Mouse (Mus musculus): Measurements from ENCODE around the gene Sppl3. TPM values are rescaled to one million over a fixed set of nuclear protein-coding genes. Genes with fewer than 3 reads are reported as not detected.

The Sppl3 gene
- total and polyA plus RNA-seq, 3 experiments: 14.3 to 29.2 (median 14.9) TPM

- Histone ChIP-seq H3K79me2 (replicated peaks; ENCODE audit: control insufficient read depth, extremely low read depth, insufficient read depth, poor library complexity, severe bottlenecking) (peaks cover 17% of the 10 kb centered on the region), H3K27me3 (replicated peaks) (no peaks in the 10 kb centered on the region), H3K9me3 (replicated peaks; ENCODE audit: low read length) (peaks cover 3% of the 10 kb centered on the region), H3K4me3 (replicated peaks in 1 of 3; ENCODE audit: low read depth in 2 of 3, low read length in 2 of 3, poor library complexity in 1 of 3) (no peak overlapping the region), H3K36me3 (replicated peaks in 1 of 2; ENCODE audit: control insufficient read depth in 1 of 2, insufficient read depth in 1 of 2, low read length in 1 of 2) (peaks cover 2 to 29% of the 10 kb centered on the region in 2 experiments), H3K4me1 (ENCODE audit: control insufficient read depth in 1 of 2, insufficient read depth in 2 of 2) (peaks cover 3 to 51% of the 10 kb centered on the region in 2 experiments; a peak in 3 of 4 replicates), H3K4me2 (ENCODE audit: insufficient read depth, low read depth, poor library complexity, severe bottlenecking) (no peak overlapping the region), H3K27ac (ENCODE audit: insufficient read depth, low read depth) (no peak overlapping the region), H3K9ac (ENCODE audit: insufficient read depth, low read depth) (no peak overlapping the region)
- in situ Hi-C loops (cut with MboI; ENCODE audit: low pct_ligation_motif_present, low pct_unique_long_range_greater_than_20kb, low sequenced_read_pairs) (no loop called here), dilution Hi-C loops (cut with MboI; ENCODE audit: extremely low pct_ligation_motif_present, extremely low pct_unique_long_range_greater_than_20kb, low sequenced_read_pairs) (no loop called here)
- no peak for DNase-seq (ENCODE audit: extremely low read depth)
- TF ChIP-seq E2F4 (IDR thresholded peaks at IDR 0.05; ENCODE audit: insufficient replicate concordance, low read depth, low read length) (no peak), JUN (IDR thresholded peaks at IDR 0.05; ENCODE audit: insufficient read depth, low read depth, low read length) (no peak)
These were observed 32.7 kb downstream of the Sppl3 start for GRCm38 (mm10) chr5:115043626-115044025.

DNA sequence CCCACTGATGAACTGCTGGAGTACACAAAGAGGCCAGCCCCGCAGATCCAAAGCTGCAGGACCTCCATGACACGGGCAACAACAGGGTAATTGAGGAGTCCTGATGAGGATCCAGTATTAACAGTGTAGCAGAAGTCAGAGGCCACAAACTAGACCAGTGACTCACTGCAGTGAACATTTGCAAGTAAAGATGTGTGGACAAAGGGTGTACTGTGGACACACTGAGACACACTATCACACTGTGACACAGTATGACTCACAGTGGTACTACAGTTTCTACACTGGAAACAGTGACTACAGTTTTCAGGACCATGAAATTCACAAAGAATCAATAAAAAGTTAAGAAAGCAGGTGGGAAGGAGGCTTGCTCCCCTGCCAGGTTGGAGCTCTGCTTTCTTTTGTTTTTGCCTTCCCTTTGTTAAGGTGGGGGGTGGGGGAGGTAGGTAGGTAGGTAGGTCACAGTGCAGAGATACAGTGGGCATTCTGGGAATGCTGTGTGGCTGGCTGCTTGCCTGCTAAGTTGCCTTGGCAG lies 34.3 kb downstream of the Sppl3 start:
- no peak overlapping the region for H3K9ac ChIP-seq (ENCODE audit: insufficient read depth, low read depth)
- H3K4me1 ChIP-seq (ENCODE audit: control insufficient read depth in 1 of 2, insufficient read depth in 2 of 2): peaks cover 3 to 48% of the 10 kb centered on the region in 2 experiments; a peak in 3 of 4 replicates
- H3K36me3 ChIP-seq (replicated peaks in 1 of 2; ENCODE audit: control insufficient read depth in 1 of 2, insufficient read depth in 1 of 2, low read length in 1 of 2): peaks cover 2 to 30% of the 10 kb centered on the region in 2 experiments
- no peaks in the 10 kb centered on the region for H3K27me3 ChIP-seq (replicated peaks)
- no peak overlapping the region for H3K4me3 ChIP-seq (replicated peaks in 1 of 3; ENCODE audit: low read depth in 2 of 3, low read length in 2 of 3, poor library complexity in 1 of 3)
- TF ChIP-seq MXI1 (IDR thresholded peaks at IDR 0.05; ENCODE audit: low read depth, low read length): no peak
- no peak for TF ChIP-seq ETS1 (conservative IDR thresholded peaks at IDR 0.05; ENCODE audit: low read depth, low read length)
- TF ChIP-seq KAT2A (IDR thresholded peaks at IDR 0.05; ENCODE audit: insufficient replicate concordance, low read length): no peak
- TF ChIP-seq JUN (IDR thresholded peaks at IDR 0.05; ENCODE audit: insufficient read depth, low read depth, low read length): no peak
- no peak for TF ChIP-seq NELFE (IDR thresholded peaks at IDR 0.05; ENCODE audit: low read depth, low read length)
- no peak for TF ChIP-seq MAFK (IDR thresholded peaks at IDR 0.05; ENCODE audit: insufficient replicate concordance, low read length)
- TF ChIP-seq E2F4 (IDR thresholded peaks at IDR 0.05; ENCODE audit: insufficient replicate concordance, low read depth, low read length): no peak
- TF ChIP-seq ZKSCAN1 (IDR thresholded peaks at IDR 0.05; ENCODE audit: borderline replicate concordance, low read depth, low read length): no peak
- dilution Hi-C loops (cut with MboI; ENCODE audit: extremely low pct_ligation_motif_present, extremely low pct_unique_long_range_greater_than_20kb, low sequenced_read_pairs) (no loop called here), in situ Hi-C loops (cut with MboI; ENCODE audit: low pct_ligation_motif_present, low pct_unique_long_range_greater_than_20kb, low sequenced_read_pairs) (no loop called here)
- DNase-seq (ENCODE audit: extremely low read depth): no peak
- H3K79me2 ChIP-seq (replicated peaks; ENCODE audit: control insufficient read depth, extremely low read depth, insufficient read depth, poor library complexity, severe bottlenecking): peaks cover 24% of the 10 kb centered on the region
- H3K4me2 ChIP-seq (ENCODE audit: insufficient read depth, low read depth, poor library complexity, severe bottlenecking): no peak overlapping the region
- no peak overlapping the region for H3K27ac ChIP-seq (ENCODE audit: insufficient read depth, low read depth)
- H3K9me3 ChIP-seq (replicated peaks; ENCODE audit: low read length): peaks cover 3% of the 10 kb centered on the region

DNA sequence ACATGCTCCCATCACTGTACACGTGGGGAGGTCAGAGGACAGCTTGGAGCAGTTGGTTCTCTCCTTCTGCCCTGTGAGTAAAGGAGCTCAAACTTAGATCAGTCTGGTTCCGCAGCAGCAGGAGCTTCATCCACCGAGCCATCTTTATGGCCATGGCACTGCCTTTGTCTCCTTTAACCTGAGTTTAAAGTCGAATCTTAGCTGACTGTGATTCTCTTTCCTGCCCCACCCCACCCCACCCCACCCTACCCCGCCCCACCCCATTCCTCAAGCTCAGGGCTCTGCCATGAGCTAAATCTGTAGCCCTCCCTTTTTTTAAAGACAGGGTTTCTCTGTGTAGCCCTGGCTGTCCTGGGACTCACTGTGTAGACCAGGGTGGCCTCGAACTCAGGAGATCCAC lies 38.8 kb downstream of the Sppl3 start:
- Histone ChIP-seq H3K79me2 (replicated peaks; ENCODE audit: control insufficient read depth, extremely low read depth, insufficient read depth, poor library complexity, severe bottlenecking) (peaks cover 21% of the 10 kb centered on the region), H3K36me3 (replicated peaks in 1 of 2; ENCODE audit: control insufficient read depth in 1 of 2, insufficient read depth in 1 of 2, low read length in 1 of 2) (peaks cover 2 to 33% of the 10 kb centered on the region in 2 experiments), H3K4me3 (replicated peaks in 1 of 3; ENCODE audit: low read depth in 2 of 3, low read length in 2 of 3, poor library complexity in 1 of 3) (no peak overlapping the region), H3K4me1 (ENCODE audit: control insufficient read depth in 1 of 2, insufficient read depth in 2 of 2) (peaks cover 3 to 47% of the 10 kb centered on the region in 2 experiments; a peak in 3 of 4 replicates), H3K9ac (ENCODE audit: insufficient read depth, low read depth) (no peak overlapping the region), H3K27me3 (replicated peaks) (no peaks in the 10 kb centered on the region), H3K4me2 (ENCODE audit: insufficient read depth, low read depth, poor library complexity, severe bottlenecking) (no peak overlapping the region), H3K9me3 (replicated peaks; ENCODE audit: low read length) (no peaks in the 10 kb centered on the region), H3K27ac (ENCODE audit: insufficient read depth, low read depth) (no peak overlapping the region)
- TF ChIP-seq RCOR1 (conservative IDR thresholded peaks at IDR 0.05; ENCODE audit: low read depth, low read length) (no peak), ZMIZ1 (IDR thresholded peaks at IDR 0.05; ENCODE audit: low read depth, low read length) (no peak), JUND (conservative IDR thresholded peaks at IDR 0.05; ENCODE audit: low read depth, low read length) (no peak), USF2 (conservative IDR thresholded peaks at IDR 0.05; ENCODE audit: low read depth, low read length) (no peak), MAZ (IDR thresholded peaks at IDR 0.05; ENCODE audit: low read depth, low read length) (no peak), HCFC1 (IDR thresholded peaks at IDR 0.05; ENCODE audit: low read depth, low read length) (no peak), UBTF (IDR thresholded peaks at IDR 0.05; ENCODE audit: low read depth, low read length) (no peak), POLR2A (IDR thresholded peaks at IDR 0.05; ENCODE audit: low read depth, low read length) (no peak), SIN3A (IDR thresholded peaks at IDR 0.05; ENCODE audit: low read length) (no peak), KAT2A (IDR thresholded peaks at IDR 0.05; ENCODE audit: insufficient replicate concordance, low read length) (no peak), CTCF (conservative IDR thresholded peaks at IDR 0.05 in 1 of 2, IDR thresholded peaks at IDR 0.05 in 1 of 2; ENCODE audit: low read depth in 2 of 2, low read length in 2 of 2) (no peak), BHLHE40 (IDR thresholded peaks at IDR 0.05; ENCODE audit: low read depth, low read length) (no peak), ZC3H11A (IDR thresholded peaks at IDR 0.05; ENCODE audit: low read depth, low read length) (no peak), ETS1 (conservative IDR thresholded peaks at IDR 0.05; ENCODE audit: low read depth, low read length) (no peak), NELFE (IDR thresholded peaks at IDR 0.05; ENCODE audit: low read depth, low read length) (no peak), ELF1 (IDR thresholded peaks at IDR 0.05; ENCODE audit: low read depth, low read length) (no peak)
- in situ Hi-C loops (cut with MboI; ENCODE audit: low pct_ligation_motif_present, low pct_unique_long_range_greater_than_20kb, low sequenced_read_pairs): no loop called here
- dilution Hi-C loops (cut with MboI; ENCODE audit: extremely low pct_ligation_motif_present, extremely low pct_unique_long_range_greater_than_20kb, low sequenced_read_pairs): no loop called here
- DNase-seq (ENCODE audit: extremely low read depth): no peak

All from CH12.LX (cell line).